Mouse (Mus musculus): ENCODE data around the gene Mef2c. TPM values are rescaled to one million over a fixed set of nuclear protein-coding genes. Genes with fewer than 3 reads are reported as not detected.
A peak's percentile ranks its signal among the peaks of the same experiment; 100 is the strongest.

Gene Mef2c
- polyA plus RNA-seq, 1 experiment, result 308 TPM

GRCm38 (mm10) chr13:83715971-83716615 lies 212.3 kb downstream of the Mef2c start:
- H3K4me3 ChIP-seq (ENCODE audit: insufficient read depth, low read length), result peak overlapping the region; percentile 82
- TF ChIP-seq CTCF (IDR thresholded peaks at IDR 0.05; ENCODE audit: extremely low read depth, insufficient read depth, low read length), result no peak
- TF ChIP-seq POLR2A (IDR thresholded peaks at IDR 0.05; ENCODE audit: extremely low read depth, insufficient read depth, low read length), result no peak

More at GRCm38 (mm10) chr13:83715971-83716615, 212.3 kb downstream of the Mef2c start:
- peak overlapping the region; percentile 99 for H3K27ac ChIP-seq (ENCODE audit: insufficient read depth, low read length)
- H3K4me1 ChIP-seq (ENCODE audit: control insufficient read depth, insufficient read depth, low read length), result peaks cover 2% of the 10 kb centered on the region
